Mouse (Mus musculus) midbrain, postnatal 0 days (tissue): Measurements from ENCODE around the gene Shb. TPM values are rescaled to one million over a fixed set of nuclear protein-coding genes. Genes with fewer than 3 reads are reported as not detected.

Experiments
- ATAC-seq: fragments of 200-750 bp; cut with Nextera tagmentation; 2 replicates; pipeline ENCODE4 v1.8.0; 2017; ENCODE audit warnings: moderate number of reproducible peaks, mild to moderate bottlenecking, moderate TSS enrichment, moderate library complexity; ENCODE audit not compliant: low FRiP score
- DNase-seq: peaks from one replicate; pipeline ENCODE4 v3.0.0-alpha.2; 2015; ENCODE audit warnings: low spot score
- H3K27ac ChIP-seq: fragments of 300-500 bp; sonication (generic); 2 replicates; pipeline ENCODE4 v1.5.1; 2014; ENCODE audit warnings: low read depth, mild to moderate bottlenecking, low read length, mixed read lengths
- H3K27me3 ChIP-seq: fragments of 300-500 bp; sonication (generic); 2 replicates; pipeline ENCODE4 v1.6.1; 2014; ENCODE audit warnings: low read length, control low read depth, mixed read lengths; ENCODE audit not compliant: insufficient read depth
- H3K36me3 ChIP-seq: fragments of 300-500 bp; sonication (generic); 2 replicates; pipeline ENCODE4 v1.6.1; 2014; ENCODE audit warnings: low read length, control low read depth, mixed read lengths; ENCODE audit not compliant: insufficient read depth
- H3K4me1 ChIP-seq: fragments of 300-500 bp; sonication (generic); 2 replicates; pipeline ENCODE4 v1.6.1; 2014; ENCODE audit warnings: mild to moderate bottlenecking, control low read depth, antibody characterized with exemption, low read length, mixed read lengths; ENCODE audit not compliant: insufficient read depth
- H3K4me2 ChIP-seq: fragments of 300-500 bp; sonication (generic); 2 replicates; pipeline ENCODE4 v1.6.1; 2014; ENCODE audit warnings: low read depth, mild to moderate bottlenecking, low read length, mixed read lengths; ENCODE audit not compliant: poor library complexity, severe bottlenecking
- H3K4me3 ChIP-seq: fragments of 300-500 bp; sonication (generic); 2 replicates; pipeline ENCODE4 v1.5.1; 2014; ENCODE audit warnings: low read depth, mild to moderate bottlenecking, low read length, moderate library complexity
- H3K9ac ChIP-seq: fragments of 300-500 bp; sonication (generic); replicated peaks from 2 replicates; pipeline ENCODE4 v1.6.1; 2014; ENCODE audit warnings: mild to moderate bottlenecking, low read length, moderate library complexity, mixed read lengths; ENCODE audit not compliant: poor library complexity, severe bottlenecking
- H3K9me3 ChIP-seq: fragments of 300-500 bp; sonication (generic); 2 replicates; pipeline ENCODE4 v1.6.1; 2016; ENCODE audit warnings: low read length, control low read depth
- CTCF ChIP-seq: IDR thresholded peaks from 2 replicates; pipeline ENCODE4 v1.5.1; 2016; ENCODE audit warnings: antibody characterized with exemption, mild to moderate bottlenecking
- WGBS: fragments of 180-500 bp; shearing (Covaris S2); extraction: QIAGEN DNeasy Blood & Tissue Kit; methylation state at CpG from one replicate; pipeline ENCODE4 v1.1.7; 2014; 5-methylcytosine and 5-hydroxymethylcytosine counted together
- polyA plus RNA-seq: library from polyadenylated mRNA; unstranded; fragments of >200 nt; fragmentation: Nextera tagmentation; extraction: Ambion mirVana; gene quantifications from 2 replicates; pipeline ENCODE4 v1.2.1, GENCODE M21; 2015
- total RNA-seq: library from RNA; depleted of rRNA; stranded (reverse); fragments of >200 nt; gene quantifications from 2 replicates; pipeline ENCODE4 v1.2.3, GENCODE M21; 2014

Gene Shb
- total and polyA plus RNA-seq, 2 experiments from 2014 or later = 5.8 to 21.9 TPM

DNA sequence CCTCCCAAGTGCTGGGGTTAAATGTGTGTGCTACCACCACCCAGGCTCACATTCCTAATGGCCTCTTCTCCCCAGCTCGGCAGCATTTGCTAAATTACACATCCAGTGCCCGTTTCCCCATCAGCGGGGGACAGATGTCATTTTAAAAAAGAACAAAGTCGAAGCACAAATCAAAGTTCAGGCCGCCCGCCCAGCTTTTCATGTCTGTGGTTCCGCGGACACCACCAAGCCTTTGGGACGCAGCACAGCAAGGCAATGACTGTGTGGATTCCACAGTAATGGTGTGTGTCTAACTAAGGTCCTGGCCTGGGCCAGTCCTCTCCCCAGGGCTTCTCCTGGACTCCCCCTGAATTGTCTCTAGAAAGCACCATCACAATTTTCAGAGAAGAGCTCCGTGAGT, 32.7 kb downstream of the Shb start:
- 47% methylated on average over 10 of the region's 10 CpGs for WGBS
- H3K9ac ChIP-seq = no peak overlapping the region
- H3K9me3 ChIP-seq = no peaks in the 10 kb centered on the region
- H3K36me3 ChIP-seq = no peaks in the 10 kb centered on the region
- no peak overlapping the region for H3K4me3 ChIP-seq
- ATAC-seq (no peak), DNase-seq (no peak)
- H3K27ac ChIP-seq = no peak overlapping the region
- H3K4me1 ChIP-seq = peaks cover 3% of the 10 kb centered on the region; the same call in 1 of the 2 replicates
- H3K27me3 ChIP-seq = no peaks in the 10 kb centered on the region
- no peak for TF ChIP-seq CTCF
- no peak overlapping the region for H3K4me2 ChIP-seq

GRCm38 (mm10) chr4:45499081-45499480, 33.2 kb downstream of the Shb start:
- H3K4me1 ChIP-seq = peaks cover 3% of the 10 kb centered on the region; the same call in 1 of the 2 replicates
- no peak overlapping the region for H3K9ac ChIP-seq
- H3K9me3 ChIP-seq = no peaks in the 10 kb centered on the region
- ATAC-seq (no peak), DNase-seq (no peak)
- no peak overlapping the region for H3K4me2 ChIP-seq
- 31% methylated on average over 6 of the region's 6 CpGs for WGBS
- H3K36me3 ChIP-seq = no peaks in the 10 kb centered on the region
- no peaks in the 10 kb centered on the region for H3K27me3 ChIP-seq
- no peak overlapping the region for H3K4me3 ChIP-seq
- TF ChIP-seq CTCF = no peak
- H3K27ac ChIP-seq = no peak overlapping the region

DNA sequence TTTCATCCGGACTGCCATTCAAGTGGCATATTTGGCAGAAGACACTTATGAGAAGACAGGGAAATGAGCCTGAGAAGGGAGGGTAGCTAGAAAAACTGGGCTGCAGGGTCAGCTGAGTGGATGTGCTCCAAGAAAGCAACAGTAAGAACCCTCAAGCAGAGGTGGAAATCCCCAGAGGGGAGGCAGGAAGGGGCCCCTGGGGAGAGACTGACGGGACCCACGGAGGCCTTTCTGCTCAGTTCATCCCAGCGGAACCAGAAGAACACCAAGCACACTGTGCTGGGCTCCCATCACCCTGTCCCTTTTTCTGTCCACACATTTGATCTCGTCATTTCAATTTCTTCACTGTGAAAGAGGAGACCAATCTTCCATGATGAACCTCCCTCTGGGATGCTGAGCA, 33.9 kb downstream of the Shb start:
- Histone ChIP-seq H3K27me3 (no peaks in the 10 kb centered on the region), H3K9me3 (no peaks in the 10 kb centered on the region), H3K4me3 (no peak overlapping the region), H3K36me3 (no peaks in the 10 kb centered on the region), H3K9ac (no peak overlapping the region), H3K27ac (no peak overlapping the region), H3K4me2 (no peak overlapping the region), H3K4me1 (peaks cover 8% of the 10 kb centered on the region; the same call in 1 of the 2 replicates)
- DNase-seq = no peak
- TF ChIP-seq CTCF = no peak
- WGBS = 53% methylated on average over 5 of the region's 5 CpGs
- no peak for ATAC-seq

DNA sequence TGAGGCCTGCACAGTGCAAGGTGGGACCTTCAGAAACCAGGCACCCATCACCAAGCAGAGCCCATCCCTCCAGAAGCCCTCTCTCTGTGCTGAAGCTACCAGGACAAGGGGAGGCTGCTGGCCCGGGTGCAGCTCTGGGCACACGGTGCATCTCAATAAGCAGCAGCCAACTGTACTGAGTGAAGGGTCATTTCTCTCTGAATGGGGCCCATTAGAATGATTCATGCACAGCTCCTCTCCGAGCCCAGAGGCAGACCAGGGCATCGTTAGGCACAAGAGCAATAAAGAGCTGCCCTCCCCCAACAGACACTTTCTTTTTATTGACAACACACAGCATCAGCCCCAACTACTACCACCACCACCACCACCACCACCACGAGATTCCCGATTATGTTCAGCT, 35.0 kb downstream of the Shb start:
- Histone ChIP-seq H3K4me2 (no peak overlapping the region), H3K9ac (no peak overlapping the region), H3K4me3 (no peak overlapping the region), H3K27ac (no peak overlapping the region), H3K36me3 (no peaks in the 10 kb centered on the region), H3K27me3 (no peaks in the 10 kb centered on the region), H3K4me1 (peaks cover 15% of the 10 kb centered on the region), H3K9me3 (no peaks in the 10 kb centered on the region)
- 68% methylated on average over 6 of the region's 6 CpGs for WGBS
- ATAC-seq (no peak), DNase-seq (no peak)
- TF ChIP-seq CTCF = no peak

DNA sequence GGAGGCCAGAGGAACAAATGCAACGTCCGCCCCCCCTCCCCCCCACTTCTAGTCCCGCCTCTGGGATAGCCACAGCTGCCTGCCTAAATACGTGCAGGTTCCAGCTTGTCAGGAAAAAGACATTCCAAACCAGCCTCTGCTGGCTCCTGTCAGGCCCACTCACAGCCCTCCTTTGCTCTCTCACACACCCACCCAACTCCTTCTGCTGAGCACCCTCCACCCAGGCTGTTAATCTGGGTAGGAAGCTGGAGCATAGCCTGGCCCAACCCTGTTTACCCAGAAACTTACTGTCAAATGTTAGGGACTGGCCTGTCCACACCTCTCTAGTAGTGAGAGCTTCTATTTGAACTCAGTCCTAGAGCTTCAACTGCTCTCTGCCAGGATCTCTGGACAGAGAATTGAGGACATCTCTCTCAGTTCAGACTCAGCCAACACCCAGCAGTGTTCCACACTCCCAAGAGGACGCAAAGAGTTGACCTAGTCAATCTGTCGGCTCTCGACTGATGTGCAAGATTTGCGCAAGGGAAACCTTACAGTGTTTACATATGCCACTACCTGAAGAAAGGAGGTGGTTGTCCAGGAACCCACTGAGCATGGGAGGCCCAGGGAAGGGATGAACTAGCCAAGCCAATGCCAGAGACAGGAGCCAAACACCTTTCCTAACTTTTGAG, 36.6 kb downstream of the Shb start:
- H3K9me3 ChIP-seq = no peaks in the 10 kb centered on the region
- peaks cover 25% of the 10 kb centered on the region for H3K4me1 ChIP-seq
- 67% methylated on average over 8 of the region's 8 CpGs for WGBS
- H3K4me2 ChIP-seq = no peak overlapping the region
- ATAC-seq = no peak
- H3K27me3 ChIP-seq = no peaks in the 10 kb centered on the region
- no peaks in the 10 kb centered on the region for H3K36me3 ChIP-seq
- H3K27ac ChIP-seq = no peak overlapping the region
- DNase-seq = no peak
- no peak for TF ChIP-seq CTCF
- H3K4me3 ChIP-seq = no peak overlapping the region
- H3K9ac ChIP-seq = no peak overlapping the region

GRCm38 (mm10) chr4:45493786-45494400, 38.4 kb downstream of the Shb start:
- TF ChIP-seq CTCF = no peak
- ATAC-seq (0 out of 2 replicates have a peak, but pooled peaks have one; percentile 24), DNase-seq (no peak)
- no peak overlapping the region for H3K9ac ChIP-seq
- H3K9me3 ChIP-seq = no peaks in the 10 kb centered on the region
- no peak overlapping the region for H3K4me2 ChIP-seq
- H3K27ac ChIP-seq = no peak overlapping the region
- H3K36me3 ChIP-seq = no peaks in the 10 kb centered on the region
- WGBS = 35% methylated on average over 6 of the region's 6 CpGs
- H3K4me1 ChIP-seq = peaks cover 38% of the 10 kb centered on the region
- H3K4me3 ChIP-seq = no peak overlapping the region
- H3K27me3 ChIP-seq = no peaks in the 10 kb centered on the region
